Mouse (Mus musculus) MEL (cell line): ENCODE measurements around the gene Cyp2d10.

ENCODE experiments used
- CTCF ChIP-seq, 3 experiments: IDR thresholded peaks in 2 of 3; conservative IDR thresholded peaks in 1 of 3; 2 replicates each; pipeline ENCODE4 v1.5.1; 2011 to 2012; ENCODE audit warnings: low read length in 3 of 3, low read depth in 2 of 3, mild to moderate bottlenecking in 2 of 3, improper control_type of control experiment in 1 of 3, inconsistent platforms in 1 of 3, mixed read lengths in 1 of 3, moderate library complexity in 1 of 3; ENCODE audit not compliant: control insufficient read depth in 1 of 3, insufficient read depth in 1 of 3, poor library complexity in 1 of 3, severe bottlenecking in 1 of 3
- E2F4 ChIP-seq: IDR thresholded peaks from 2 replicates; pipeline ENCODE4 v1.6.1; 2011; ENCODE audit warnings: low read depth, low read length, improper control_type of control experiment, borderline replicate concordance
- EP300 ChIP-seq, 2 experiments: IDR thresholded peaks; 2 replicates each; pipeline ENCODE4 v1.6.1; 2011; ENCODE audit warnings: improper control_type of control experiment in 2 of 2, low read length in 2 of 2, low read depth in 1 of 2, mild to moderate bottlenecking in 1 of 2
- ETS1 ChIP-seq: IDR thresholded peaks from 2 replicates; pipeline ENCODE4 v1.6.1; 2012; ENCODE audit warnings: low read depth, mild to moderate bottlenecking, inconsistent platforms, low read length, improper control_type of control experiment, moderate library complexity
- GATA1 ChIP-seq: IDR thresholded peaks from 2 replicates; pipeline ENCODE4 v1.6.1; 2011; ENCODE audit warnings: low read depth, low read length, improper control_type of control experiment
- JUND ChIP-seq: IDR thresholded peaks from 2 replicates; pipeline ENCODE4 v1.6.1; 2011; ENCODE audit warnings: low read depth, mild to moderate bottlenecking, improper control_type of control experiment, low read length
- MAX ChIP-seq: IDR thresholded peaks from 2 replicates; pipeline ENCODE4 v1.6.1; 2011; ENCODE audit warnings: low read length, improper control_type of control experiment
- MXI1 ChIP-seq: IDR thresholded peaks from 2 replicates; pipeline ENCODE4 v1.6.1; 2011; ENCODE audit warnings: mild to moderate bottlenecking, low read depth, low read length, improper control_type of control experiment
- POLR2A ChIP-seq, 2 experiments: IDR thresholded peaks; 2 replicates each; pipeline ENCODE4 v1.6.1; 2011 to 2012; ENCODE audit warnings: low read length in 2 of 2, mild to moderate bottlenecking in 2 of 2, control low read depth in 1 of 2, improper control_type of control experiment in 1 of 2, low read depth in 1 of 2, moderate library complexity in 1 of 2; ENCODE audit not compliant: control insufficient read depth in 1 of 2, insufficient read depth in 1 of 2, poor library complexity in 1 of 2
- RAD21 ChIP-seq: IDR thresholded peaks from 2 replicates; pipeline ENCODE4 v1.6.1; 2011; ENCODE audit warnings: mild to moderate bottlenecking, low read depth, low read length, improper control_type of control experiment
- SIN3A ChIP-seq: IDR thresholded peaks from 2 replicates; pipeline ENCODE4 v1.6.1; 2012; ENCODE audit warnings: low read length, improper control_type of control experiment, inconsistent platforms
- ZC3H11A ChIP-seq: IDR thresholded peaks from 2 replicates; pipeline ENCODE4 v1.6.1; 2012; ENCODE audit warnings: low read depth, mild to moderate bottlenecking, inconsistent platforms, low read length, improper control_type of control experiment

GRCm38 (mm10) chr15:82379871-82380713, 26.9 kb downstream of the Cyp2d10 start, which contains the start of gene Cyp2d22:
- TF ChIP-seq RAD21: no peak
- TF ChIP-seq GATA1: no peak
- TF ChIP-seq CTCF (IDR thresholded peaks at IDR 0.05 in 2 of 3, conservative IDR thresholded peaks at IDR 0.05 in 1 of 3; ENCODE audit: control insufficient read depth in 1 of 3, insufficient read depth in 1 of 3, low read depth in 2 of 3, low read length in 3 of 3, poor library complexity in 1 of 3, severe bottlenecking in 1 of 3): no peak
- no peak for TF ChIP-seq ETS1
- TF ChIP-seq MAX: no peak
- no peak for TF ChIP-seq JUND
- TF ChIP-seq SIN3A: no peak
- TF ChIP-seq EP300 (IDR thresholded peaks at IDR 0.05; ENCODE audit: low read depth in 1 of 2, low read length in 2 of 2): no peak
- TF ChIP-seq E2F4: no peak
- TF ChIP-seq POLR2A (IDR thresholded peaks at IDR 0.05; ENCODE audit: control insufficient read depth in 1 of 2, insufficient read depth in 1 of 2, low read depth in 1 of 2, low read length in 2 of 2, poor library complexity in 1 of 2): no peak
- no peak for TF ChIP-seq MXI1
- no peak for TF ChIP-seq ZC3H11A
